Mouse (Mus musculus): ENCODE measurements around the gene Bcl2. TPM values are rescaled to one million over a fixed set of nuclear protein-coding genes. Genes with fewer than 3 reads are reported as not detected.

Gene Bcl2
- total and polyA plus RNA-seq, 3 experiments, result 30.9 to 87.0 (median 38.8) TPM

- H3K36me3 ChIP-seq (ENCODE audit: control insufficient read depth in 1 of 2, insufficient read depth in 2 of 2, low read length in 2 of 2), result no peaks in the 10 kb centered on the region
- TF ChIP-seq ETS1 (IDR thresholded peaks at IDR 0.05; ENCODE audit: low read depth, low read length) (no peak), KAT2A (conservative IDR thresholded peaks at IDR 0.05; ENCODE audit: low read depth, low read length) (no peak), ZNF384 (IDR thresholded peaks at IDR 0.05; ENCODE audit: low read depth, low read length) (no peak), SIN3A (IDR thresholded peaks at IDR 0.05; ENCODE audit: low read length) (no peak), POLR2A (IDR thresholded peaks at IDR 0.05; ENCODE audit: control insufficient read depth in 1 of 2, insufficient read depth in 1 of 2, low read depth in 1 of 2, low read length in 2 of 2, poor library complexity in 1 of 2) (no peak), NELFE (IDR thresholded peaks at IDR 0.05; ENCODE audit: low read depth, low read length) (no peak), HCFC1 (IDR thresholded peaks at IDR 0.05; ENCODE audit: low read depth, low read length) (no peak), CTCF (IDR thresholded peaks at IDR 0.05 in 2 of 3, conservative IDR thresholded peaks at IDR 0.05 in 1 of 3; ENCODE audit: control insufficient read depth in 1 of 3, insufficient read depth in 1 of 3, low read depth in 2 of 3, low read length in 3 of 3, poor library complexity in 1 of 3, severe bottlenecking in 1 of 3) (no peak)
Observed at GRCm38 (mm10) chr1:106595286-106595885, 118.7 kb downstream of the Bcl2 start.

GRCm38 (mm10) chr1:106591180-106591774, 122.8 kb downstream of the Bcl2 start:
- DNase-seq (ENCODE audit: low read depth, low spot score), result no peak
- Histone ChIP-seq H3K36me3 (ENCODE audit: control insufficient read depth in 1 of 2, insufficient read depth in 2 of 2, low read length in 2 of 2) (no peaks in the 10 kb centered on the region), H3K27me3 (ENCODE audit: control insufficient read depth in 1 of 2, insufficient read depth in 2 of 2, low read length in 2 of 2) (no peaks in the 10 kb centered on the region), H3K27ac (ENCODE audit: control insufficient read depth, low read depth, low read length) (no peak overlapping the region), H3K9ac (ENCODE audit: control insufficient read depth, low read depth, low read length, poor library complexity, severe bottlenecking) (no peak overlapping the region), H3K4me3 (ENCODE audit: control insufficient read depth in 1 of 2, insufficient read depth in 1 of 2, low read depth in 2 of 2, low read length in 2 of 2) (no peak overlapping the region), H3K4me1 (ENCODE audit: control insufficient read depth in 1 of 2, insufficient read depth in 2 of 2, low read length in 2 of 2) (no peaks in the 10 kb centered on the region), H3K79me2 (ENCODE audit: control insufficient read depth, insufficient read depth, low read length, poor library complexity) (peaks cover 2% of the 10 kb centered on the region; the same call in 1 of the 2 replicates), H3K9me3 (replicated peaks; ENCODE audit: insufficient read depth, low read length) (no peaks in the 10 kb centered on the region)
- TF ChIP-seq MAFK (IDR thresholded peaks at IDR 0.05; ENCODE audit: borderline replicate concordance, low read depth, low read length), result no peak
- no peak for TF ChIP-seq TBP (IDR thresholded peaks at IDR 0.05; ENCODE audit: low read depth, low read length)
- no peak for TF ChIP-seq MEF2A (IDR thresholded peaks at IDR 0.05; ENCODE audit: extremely low read depth, insufficient replicate concordance, low read depth, low read length, poor library complexity, severe bottlenecking)
- TF ChIP-seq HCFC1 (IDR thresholded peaks at IDR 0.05; ENCODE audit: low read depth, low read length), result no peak
- no peak for TF ChIP-seq ELF1 (IDR thresholded peaks at IDR 0.05; ENCODE audit: low read depth, low read length)
- no peak for TF ChIP-seq TCF12 (IDR thresholded peaks at IDR 0.05; ENCODE audit: low read depth, low read length)
- TF ChIP-seq EP300 (IDR thresholded peaks at IDR 0.05; ENCODE audit: low read depth in 1 of 2, low read length in 2 of 2), result no peak
- TF ChIP-seq RAD21 (IDR thresholded peaks at IDR 0.05; ENCODE audit: low read depth, low read length), result no peak
- no peak for TF ChIP-seq TAL1 (IDR thresholded peaks at IDR 0.05; ENCODE audit: low read length)
- TF ChIP-seq SMC3 (IDR thresholded peaks at IDR 0.05; ENCODE audit: low read depth, low read length), result no peak
- no peak for TF ChIP-seq ZKSCAN1 (IDR thresholded peaks at IDR 0.05; ENCODE audit: low read depth, low read length)
- TF ChIP-seq JUND (IDR thresholded peaks at IDR 0.05; ENCODE audit: low read depth, low read length), result no peak
- TF ChIP-seq KAT2A (conservative IDR thresholded peaks at IDR 0.05; ENCODE audit: low read depth, low read length), result no peak
- TF ChIP-seq SIN3A (IDR thresholded peaks at IDR 0.05; ENCODE audit: low read length), result no peak
- TF ChIP-seq POLR2AphosphoS5 (IDR thresholded peaks at IDR 0.05; ENCODE audit: borderline replicate concordance, low read depth, low read length), result no peak
- TF ChIP-seq ETS1 (IDR thresholded peaks at IDR 0.05; ENCODE audit: low read depth, low read length), result no peak
- no peak for TF ChIP-seq POLR2A (IDR thresholded peaks at IDR 0.05; ENCODE audit: control insufficient read depth in 1 of 2, insufficient read depth in 1 of 2, low read depth in 1 of 2, low read length in 2 of 2, poor library complexity in 1 of 2)
- TF ChIP-seq GATA1 (IDR thresholded peaks at IDR 0.05; ENCODE audit: low read depth, low read length), result no peak

More at GRCm38 (mm10) chr1:106595286-106595885, 118.7 kb downstream of the Bcl2 start:
- Histone ChIP-seq H3K9ac (ENCODE audit: control insufficient read depth, low read depth, low read length, poor library complexity, severe bottlenecking) (no peak overlapping the region), H3K27me3 (ENCODE audit: control insufficient read depth in 1 of 2, insufficient read depth in 2 of 2, low read length in 2 of 2) (no peaks in the 10 kb centered on the region), H3K4me1 (ENCODE audit: control insufficient read depth in 1 of 2, insufficient read depth in 2 of 2, low read length in 2 of 2) (no peaks in the 10 kb centered on the region), H3K4me3 (ENCODE audit: control insufficient read depth in 1 of 2, insufficient read depth in 1 of 2, low read depth in 2 of 2, low read length in 2 of 2) (no peak overlapping the region), H3K9me3 (replicated peaks; ENCODE audit: insufficient read depth, low read length) (no peaks in the 10 kb centered on the region), H3K27ac (ENCODE audit: control insufficient read depth, low read depth, low read length) (no peak overlapping the region), H3K79me2 (ENCODE audit: control insufficient read depth, insufficient read depth, low read length, poor library complexity) (peaks cover 2% of the 10 kb centered on the region; the same call in 1 of the 2 replicates)
- DNase-seq (ENCODE audit: low read depth, low spot score), result no peak
